Mouse (Mus musculus) kidney, postnatal 10 days (tissue): ENCODE measurements around the gene Bend5.

ENCODE experiments used
- DNase-seq: peaks from one replicate; pipeline ENCODE4 v3.0.0; 2021; ENCODE audit warnings: mixed read lengths

Gene Bend5

DNA sequence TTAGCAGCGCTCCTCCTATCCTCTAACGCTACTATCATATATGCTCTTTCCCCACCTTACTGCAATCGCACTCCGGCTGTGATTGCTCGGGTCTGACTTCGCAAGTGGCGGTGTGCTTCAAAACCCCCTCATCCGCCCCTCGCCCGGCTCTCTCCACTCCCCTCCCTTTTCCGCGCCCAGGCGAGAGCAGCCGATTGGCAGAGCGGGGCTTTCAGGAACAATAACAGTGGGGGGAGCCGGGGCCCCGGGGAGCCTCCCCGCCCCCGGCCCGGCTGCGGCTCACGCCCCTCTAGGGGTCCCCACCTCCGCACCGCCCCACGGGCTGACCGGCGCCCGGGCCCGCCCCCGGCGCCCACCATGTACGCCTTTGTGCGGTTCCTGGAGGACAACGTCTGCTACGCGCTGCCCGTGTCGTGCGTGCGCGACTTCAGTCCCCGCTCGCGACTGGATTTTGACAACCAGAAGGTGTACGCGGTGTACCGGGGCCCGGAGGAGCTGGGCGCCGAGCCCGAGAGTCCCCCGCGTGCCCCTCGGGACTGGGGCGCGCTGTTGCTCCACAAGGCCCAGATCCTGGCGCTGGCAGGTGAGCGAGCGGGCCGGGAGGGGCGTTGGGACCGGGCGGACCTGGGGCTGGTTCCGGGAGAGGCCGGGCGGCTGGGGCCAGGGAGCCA, at the start of gene Bend5:
TSS of gene Bend5 (plus strand) at position 189 of the 671 bp plus-strand sequence.
- DNase-seq, result peak; percentile 87

DNA sequence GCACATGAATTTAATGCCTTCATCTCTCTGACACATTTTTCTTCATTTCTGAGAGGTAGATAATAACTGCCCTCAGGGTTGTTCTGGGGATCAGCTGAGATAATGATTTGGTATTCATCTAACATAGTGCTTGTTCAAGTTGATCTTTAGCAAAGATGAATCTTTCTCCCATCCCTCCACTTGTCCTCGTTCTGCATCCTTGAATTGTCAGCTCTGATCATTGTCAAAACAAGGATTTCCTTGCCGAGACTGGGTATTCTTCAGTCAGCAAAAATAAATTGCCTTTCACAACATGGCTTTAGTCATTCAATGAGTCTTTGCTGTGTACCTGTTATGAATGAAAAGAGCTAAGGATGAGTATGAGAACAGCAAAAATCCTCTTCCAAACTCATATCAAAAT, 47.0 kb upstream of the Bend5 start:
- no peak for DNase-seq

DNA sequence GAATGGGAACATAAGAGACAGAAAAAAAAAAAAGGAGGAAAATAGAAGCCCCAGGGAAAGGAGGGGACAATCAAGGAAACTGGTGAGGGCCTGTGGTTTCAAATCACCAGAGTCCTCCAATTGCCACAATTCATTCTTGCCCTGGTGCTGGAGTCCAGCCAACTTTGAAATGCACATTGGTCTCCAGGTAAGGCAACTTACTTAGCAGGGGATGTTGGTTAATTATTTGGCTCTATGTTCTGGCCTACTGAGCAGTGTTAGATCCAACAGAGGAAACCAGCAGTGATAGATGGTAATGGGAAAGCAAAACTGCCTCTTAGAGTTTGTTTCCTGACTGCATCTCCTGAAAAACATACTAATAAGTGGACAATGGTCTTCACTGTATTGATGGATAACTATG, 37.6 kb upstream of the Bend5 start:
- DNase-seq, result peak; percentile 65

DNA sequence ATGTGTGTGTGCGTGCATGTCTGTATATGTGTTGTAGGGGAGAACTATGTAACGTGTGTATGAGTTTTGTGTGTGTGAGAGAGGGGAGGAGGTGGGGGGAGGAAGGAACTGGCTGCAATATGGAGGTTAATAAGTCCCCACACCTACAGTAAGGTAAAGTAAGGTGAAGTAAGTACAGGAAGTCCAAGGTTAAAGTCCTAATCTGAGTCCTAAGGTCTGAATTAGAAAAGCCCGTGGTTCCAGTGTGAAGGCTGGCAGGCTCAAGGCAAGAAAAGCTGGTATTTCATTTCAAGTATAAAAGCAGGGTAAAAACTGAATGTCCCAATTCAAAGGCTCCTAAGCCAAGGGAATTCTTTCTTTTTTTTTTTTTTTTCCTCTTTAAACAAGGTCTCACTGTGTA, 36.7 kb upstream of the Bend5 start:
- DNase-seq, result no peak

DNA sequence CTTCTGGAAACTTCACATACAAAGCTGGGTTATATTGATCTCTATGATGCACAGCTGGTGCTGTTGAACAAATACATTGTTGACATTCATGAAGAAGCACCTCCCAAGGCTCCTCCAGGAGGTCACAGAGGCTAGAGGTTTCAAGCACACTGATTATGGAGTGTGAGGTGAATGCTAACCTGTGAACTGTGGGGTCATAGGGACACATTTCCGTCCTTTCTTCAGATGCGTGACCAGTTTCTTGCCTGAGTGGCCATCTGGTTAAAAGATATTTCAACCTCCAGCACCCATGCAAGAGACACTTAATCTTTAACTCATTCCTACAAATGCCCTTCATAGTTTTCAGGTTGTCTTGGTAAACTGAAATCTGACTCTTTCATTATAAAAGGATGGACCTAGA, 31.7 kb upstream of the Bend5 start:
- DNase-seq, result peak; percentile 15

DNA sequence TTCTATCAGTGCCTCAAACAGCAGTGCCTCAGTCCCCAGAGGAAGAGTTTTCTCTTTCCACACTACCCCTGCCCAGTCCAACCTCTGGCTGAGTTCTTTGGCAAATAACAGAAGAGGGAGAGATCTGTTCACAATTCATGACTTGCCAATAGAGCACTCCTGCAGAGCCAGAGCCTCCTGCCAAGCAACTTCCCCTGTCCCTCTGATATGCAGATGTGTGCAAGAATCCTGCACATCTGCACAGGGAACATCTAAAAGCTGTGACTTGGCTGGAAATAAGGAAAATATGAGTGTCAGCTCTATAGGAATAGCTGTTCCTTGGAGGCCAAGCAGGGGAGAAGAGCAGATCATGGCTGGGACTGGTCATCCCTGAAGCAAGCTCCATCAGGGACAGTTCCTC, 24.1 kb upstream of the Bend5 start:
- DNase-seq, result no peak

DNA sequence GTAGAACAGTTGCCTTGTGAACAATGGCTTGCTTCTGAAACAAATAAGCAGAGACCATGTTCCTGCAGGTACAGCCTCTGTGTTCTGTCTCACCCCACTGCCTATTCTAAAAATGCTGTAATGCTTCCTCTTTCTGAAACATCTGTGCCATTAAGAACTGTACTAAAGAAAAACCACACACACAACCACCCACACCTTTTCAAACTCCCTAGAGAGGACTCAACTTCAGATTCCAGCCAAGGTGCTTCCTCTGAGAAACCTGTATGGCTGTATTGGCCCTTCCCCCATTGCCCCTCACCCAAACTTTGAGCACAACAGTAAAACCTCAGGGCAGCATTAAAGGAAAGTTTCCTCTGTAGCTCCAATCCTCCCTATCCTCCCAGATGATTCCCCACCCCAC, 15.0 kb upstream of the Bend5 start:
- DNase-seq, result no peak

DNA sequence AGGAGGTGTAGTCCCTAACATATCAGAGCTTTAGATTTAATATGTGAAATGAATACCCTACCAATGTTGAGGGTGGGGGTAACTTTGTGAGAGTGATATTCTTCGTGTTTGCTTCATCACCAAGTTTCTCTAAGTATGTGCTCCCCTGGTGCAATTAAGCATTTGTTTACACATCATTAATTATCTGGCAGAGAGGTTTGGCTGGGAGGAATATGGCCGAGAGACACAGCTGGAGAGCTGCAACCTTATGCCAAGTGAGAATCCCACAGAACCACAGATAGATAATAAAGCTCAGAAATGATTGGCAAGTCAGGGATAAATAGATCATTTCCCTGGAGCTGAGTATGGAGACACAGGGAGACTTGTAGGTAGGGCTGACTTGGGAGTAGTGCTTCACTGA, 14.1 kb upstream of the Bend5 start:
- no peak for DNase-seq

DNA sequence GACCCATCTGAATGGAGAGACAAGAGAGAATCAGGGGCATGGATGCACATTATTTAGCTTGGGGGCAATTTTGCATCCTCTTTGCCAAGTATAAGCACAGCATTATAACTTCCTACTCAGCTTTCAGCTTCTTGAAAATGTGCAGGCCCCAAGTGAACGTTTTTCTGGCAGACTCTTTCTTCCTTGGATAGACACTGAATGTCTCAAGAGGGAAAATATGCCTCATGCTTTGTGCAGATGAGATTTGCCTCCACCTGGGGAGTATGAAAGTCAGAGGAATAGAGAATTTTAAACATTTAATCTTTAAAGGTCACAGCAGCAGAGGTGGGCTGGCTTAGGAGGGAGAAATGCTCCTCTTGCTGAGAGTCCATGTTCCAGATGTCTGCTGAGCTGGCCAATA, 11.6 kb upstream of the Bend5 start:
- DNase-seq, result no peak

DNA sequence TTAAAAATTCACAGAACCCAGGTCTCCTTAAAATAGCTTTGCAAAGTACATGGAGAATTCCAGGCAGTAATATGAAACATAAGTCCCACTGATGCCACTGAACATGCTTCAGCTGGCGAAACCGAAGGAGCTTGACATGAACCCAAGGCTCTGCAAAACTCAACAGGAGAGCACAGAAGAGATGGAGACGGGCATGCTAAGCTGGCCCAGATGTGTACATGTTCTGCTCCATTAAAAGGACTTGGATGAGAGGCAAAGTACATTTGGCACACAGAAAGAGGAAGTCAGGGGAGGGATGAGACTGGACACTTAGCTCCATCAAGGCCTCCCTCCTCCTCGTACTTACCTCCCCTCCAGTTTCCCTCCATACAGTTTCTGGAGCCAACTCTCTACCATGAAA, 4.1 kb upstream of the Bend5 start:
- DNase-seq, result no peak

DNA sequence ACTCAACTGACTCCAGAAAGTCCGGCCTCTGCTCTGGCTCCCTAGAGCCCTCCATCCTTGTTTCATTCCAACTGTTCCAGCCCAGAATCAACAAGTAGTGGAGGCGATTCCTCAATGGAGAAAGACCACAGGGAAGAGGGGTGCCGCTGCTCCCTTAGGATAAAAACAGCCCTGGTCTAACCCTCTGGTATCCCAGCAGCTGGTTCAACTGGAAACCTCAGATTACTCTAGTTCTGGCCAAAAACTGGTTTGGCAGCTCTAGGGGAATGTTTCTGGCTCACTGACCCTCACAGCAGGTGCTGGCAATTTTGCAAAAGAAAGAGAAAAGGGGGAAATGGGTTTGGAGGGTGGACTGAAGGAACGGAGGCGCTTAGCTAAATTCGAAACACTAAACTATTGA, 407 bp upstream of the Bend5 start:
- DNase-seq, result no peak

DNA sequence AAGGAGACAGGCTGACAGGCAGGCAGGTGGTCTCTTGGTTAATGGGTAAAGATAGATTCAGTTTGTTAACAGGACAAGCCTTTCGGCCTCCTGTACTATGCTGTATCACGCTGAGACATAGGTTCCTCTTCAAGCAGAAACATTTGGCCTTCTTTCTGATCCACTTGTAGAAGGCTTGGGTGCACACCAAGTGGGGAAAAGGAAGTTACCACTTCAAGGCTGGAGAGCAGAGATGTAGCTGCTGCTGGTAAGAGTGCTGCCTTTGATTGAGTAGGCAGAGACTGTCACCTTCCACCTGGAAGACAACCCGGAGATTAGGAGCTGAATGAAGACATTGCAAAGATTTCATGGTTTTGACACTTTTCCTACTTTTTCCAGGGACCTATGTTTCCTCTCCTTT, 1.3 kb downstream of the Bend5 start:
- DNase-seq, result no peak

DNA sequence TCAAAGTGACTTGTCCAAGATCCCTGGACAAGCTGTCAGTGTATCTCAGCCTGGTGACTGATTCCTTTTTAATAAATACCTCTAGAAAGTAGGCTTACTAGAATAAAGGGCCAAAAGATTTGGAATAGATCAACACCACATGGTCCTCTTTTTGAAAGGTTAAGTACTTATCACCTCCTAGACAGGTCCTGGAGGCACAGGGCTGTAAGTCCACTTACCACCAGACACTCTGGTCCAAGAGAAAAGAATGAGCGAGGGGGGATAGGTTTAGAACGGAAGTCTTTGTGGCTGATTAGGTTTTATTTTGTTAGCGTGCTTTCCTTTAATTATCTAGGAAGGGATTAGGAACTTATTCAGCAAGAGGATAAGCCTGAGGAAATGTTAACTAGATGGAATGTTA, 1.7 kb downstream of the Bend5 start:
- no peak for DNase-seq

DNA sequence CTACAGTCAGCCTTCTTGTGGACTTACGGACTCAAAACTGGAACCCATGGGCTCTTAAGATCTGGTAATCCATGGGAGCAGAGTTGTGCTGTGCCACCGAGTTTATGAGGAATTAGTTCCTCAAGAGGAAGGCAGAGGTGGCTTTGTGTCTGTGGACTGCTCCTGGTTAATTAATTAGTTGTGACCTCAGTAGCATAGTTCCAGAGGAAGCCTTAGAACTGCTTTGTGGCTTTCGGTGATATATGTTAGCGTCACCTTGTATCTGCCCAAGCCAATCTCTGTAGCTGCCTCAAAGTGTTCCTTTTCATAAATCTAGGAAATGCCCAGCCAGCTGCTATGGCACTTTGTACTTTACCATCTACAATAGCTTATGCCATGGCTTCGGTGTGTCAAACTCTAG, 2.9 kb downstream of the Bend5 start:
- DNase-seq, result no peak

DNA sequence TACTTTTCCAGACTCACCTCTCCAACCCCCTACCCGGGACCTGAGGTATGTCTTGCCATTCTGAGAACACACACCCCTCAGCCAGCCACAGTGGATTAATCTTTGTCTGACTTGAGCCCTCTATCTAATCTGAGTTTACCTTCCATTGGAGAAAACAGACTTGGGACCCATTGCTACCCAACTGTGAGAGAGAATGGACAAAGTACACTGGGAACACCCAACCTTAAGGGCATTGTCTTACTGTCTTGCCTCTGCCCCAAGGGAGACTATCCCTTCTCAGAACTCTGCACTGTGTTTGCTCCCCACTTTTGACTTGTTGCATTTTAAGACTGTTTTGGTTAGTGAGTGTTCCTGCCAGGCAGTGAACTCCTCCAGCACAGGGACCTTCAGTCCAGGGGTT, 4.7 kb downstream of the Bend5 start:
- DNase-seq, result no peak

DNA sequence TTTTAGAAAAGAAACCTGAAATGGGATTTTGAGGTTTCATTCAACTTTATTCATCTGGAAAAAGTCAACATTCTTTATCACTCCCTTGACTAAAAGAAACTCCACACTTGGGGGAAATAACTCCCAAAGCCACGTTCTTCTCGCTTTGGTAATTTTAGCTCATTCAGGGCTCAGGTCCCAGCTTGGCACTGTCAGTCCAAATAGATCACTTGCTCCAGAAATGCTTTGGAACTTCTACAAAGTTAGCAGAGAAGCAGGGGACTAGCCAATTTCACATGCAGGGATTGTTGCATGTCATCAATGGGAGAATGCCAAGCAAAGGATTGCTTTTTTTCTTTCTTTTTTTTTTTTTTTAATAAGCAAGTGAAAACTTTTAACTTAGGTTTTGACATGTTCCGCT, 5.2 kb downstream of the Bend5 start:
- no peak for DNase-seq

DNA sequence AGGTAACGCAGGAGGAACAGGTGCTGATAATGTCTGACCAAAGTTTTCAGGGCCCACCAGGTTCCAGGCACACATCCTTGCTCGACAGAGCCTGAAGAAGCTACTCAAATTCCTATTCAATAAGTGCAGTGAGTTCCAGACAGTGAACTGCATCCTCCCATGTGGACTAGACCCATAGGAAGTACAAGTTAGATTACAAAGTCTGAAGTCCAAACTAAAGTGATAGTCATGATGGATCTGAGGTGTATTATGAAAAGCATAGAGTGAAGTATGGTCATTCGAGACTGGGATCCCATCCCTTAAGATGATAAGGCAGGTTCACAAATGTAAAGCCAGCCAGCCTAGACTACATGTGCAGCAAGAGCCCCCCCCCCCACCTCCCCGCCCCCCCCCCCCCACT, 6.1 kb downstream of the Bend5 start:
- DNase-seq, result no peak

DNA sequence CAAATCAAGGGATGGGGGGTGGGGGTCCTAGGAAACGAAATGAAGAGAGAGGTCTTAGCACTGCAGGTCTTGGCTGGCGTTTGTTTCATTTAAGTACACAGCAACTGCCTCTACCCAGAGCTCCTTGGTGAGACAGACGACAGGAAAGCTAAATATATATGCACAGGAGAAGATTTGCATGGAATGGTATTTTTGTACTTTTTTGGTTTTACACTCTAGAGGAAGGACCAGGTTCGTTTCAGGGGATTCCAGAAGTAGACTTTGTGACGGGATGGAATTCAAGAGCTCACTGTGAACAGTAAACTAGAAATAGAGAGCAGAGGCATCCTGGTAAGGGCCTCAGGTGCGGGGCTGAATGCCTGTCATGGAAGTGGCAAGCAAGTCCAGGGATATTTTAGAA, 7.0 kb downstream of the Bend5 start:
- no peak for DNase-seq

DNA sequence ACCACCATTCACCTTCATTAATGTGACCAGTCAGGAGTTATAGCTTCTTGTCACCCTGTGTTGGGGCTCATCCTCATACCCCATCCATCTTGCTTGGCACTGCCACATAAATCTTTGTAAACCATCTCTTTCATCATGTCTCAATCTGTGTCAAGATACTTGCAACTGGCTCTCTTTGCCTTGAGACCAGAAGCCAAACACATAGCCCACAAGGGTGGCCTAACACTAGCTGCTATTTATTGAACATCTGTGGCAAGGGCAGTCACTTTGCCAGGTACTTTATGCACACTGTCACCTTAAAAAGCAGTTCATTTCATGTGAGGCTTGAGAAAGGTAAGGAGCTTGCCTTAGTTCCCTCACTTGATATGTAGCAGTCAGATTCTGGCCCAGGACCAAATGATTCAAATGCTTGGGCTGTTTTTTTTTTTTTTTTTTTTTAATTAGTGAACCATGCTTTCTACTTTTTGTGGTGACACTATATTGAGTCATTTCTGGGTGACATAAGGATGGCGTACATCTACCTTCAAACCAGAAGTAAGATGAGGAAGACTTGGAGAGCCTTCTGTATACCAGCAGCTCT, 9.7 kb downstream of the Bend5 start:
- DNase-seq, result no peak

DNA sequence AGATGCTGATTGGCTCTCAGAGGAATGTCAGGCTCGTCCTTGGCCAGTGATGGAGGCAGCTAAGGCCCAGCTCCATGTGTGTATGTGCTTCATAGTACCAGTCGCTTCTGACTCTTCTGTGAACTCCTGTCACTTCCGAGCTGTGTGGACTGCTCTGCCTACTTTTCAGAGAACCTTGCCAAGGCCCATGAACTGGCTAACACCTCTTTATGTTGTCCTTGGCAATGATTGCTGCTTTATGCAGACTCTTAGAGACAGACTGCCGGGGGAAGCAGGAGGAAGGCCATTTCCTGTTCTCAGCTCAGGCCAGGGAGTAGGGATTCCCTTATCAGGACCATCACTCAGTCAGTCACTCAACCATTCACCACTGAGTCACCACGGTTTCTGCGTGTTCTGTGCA, 10.4 kb downstream of the Bend5 start:
- DNase-seq, result no peak

DNA sequence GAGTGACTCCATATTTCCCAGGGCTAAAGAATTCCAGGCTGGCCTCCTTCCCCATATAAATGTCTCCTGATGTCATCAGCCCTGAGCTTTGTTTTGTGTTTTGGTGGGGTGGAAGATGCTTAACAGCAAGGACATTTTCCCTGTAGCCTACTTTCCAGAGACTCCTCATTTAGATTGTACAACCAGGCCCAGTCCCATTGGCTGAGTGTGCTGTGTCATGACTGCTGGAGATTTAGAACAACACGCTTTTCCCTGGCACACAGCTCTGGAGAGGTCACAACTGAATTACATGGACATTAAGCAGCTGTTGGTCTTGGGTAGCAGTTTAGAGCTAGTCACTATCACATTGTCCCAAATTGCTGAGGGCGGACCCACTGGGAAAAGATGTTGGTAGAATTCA, 16.4 kb downstream of the Bend5 start:
- peak; percentile 56 for DNase-seq

DNA sequence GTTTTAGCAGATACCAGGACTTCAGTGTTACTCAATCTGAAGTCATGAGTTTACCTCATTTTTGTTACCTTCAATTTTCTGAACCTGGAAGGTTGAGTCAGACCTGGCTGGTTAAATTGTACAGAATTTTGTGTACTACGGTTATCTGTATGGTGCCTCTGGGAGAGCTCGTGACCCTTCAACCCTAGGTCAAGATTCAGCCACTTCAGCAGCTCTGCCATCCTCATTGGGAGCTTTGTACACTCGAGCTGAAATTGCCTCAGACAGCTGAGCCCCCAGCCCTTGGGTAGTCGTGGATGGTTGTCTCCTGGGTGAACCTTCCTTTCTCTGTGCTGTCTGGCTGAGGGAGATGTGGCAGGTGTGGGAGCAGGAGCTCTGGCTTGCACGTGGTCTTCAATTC, 17.2 kb downstream of the Bend5 start:
- no peak for DNase-seq

DNA sequence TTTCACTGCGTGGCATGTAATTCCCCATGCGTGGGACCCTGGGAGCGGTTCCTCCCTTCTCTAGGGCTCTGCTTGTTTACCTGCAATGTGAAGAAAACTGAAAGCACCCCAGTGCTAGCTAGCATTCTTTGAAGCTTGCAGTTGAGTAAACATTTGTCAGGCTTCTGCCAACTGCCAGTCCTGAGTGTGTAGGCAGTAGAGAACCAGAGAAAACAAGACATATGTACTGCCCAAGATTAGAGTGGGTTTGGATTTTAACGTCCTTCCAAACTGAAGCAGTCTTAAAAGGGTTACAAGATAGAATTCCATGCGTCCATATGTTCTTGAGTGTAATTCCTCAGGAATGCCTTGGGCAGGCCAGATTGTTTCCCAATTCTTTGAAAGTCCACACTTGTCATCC, 17.6 kb downstream of the Bend5 start:
- DNase-seq, result no peak

DNA sequence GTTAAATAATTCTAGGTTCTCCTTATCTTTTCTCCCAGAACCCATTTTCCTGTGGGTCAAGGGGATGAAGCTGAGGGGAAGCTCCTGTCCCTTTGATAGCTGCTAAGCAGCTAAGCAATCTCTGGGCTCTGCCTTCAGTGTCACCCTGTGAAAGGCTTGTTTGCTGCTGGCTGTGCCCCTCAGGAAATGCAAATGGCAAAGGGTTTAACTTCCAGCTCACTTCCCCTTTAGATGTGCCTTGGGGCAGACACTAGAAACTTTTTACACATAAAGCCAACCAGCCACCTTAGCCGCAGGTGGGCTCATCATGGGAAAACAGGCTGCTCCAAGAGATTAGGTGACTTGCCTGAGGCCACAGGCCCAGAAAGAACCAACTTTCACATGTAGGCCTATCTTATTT, 26.9 kb downstream of the Bend5 start:
- no peak for DNase-seq
